Mouse (Mus musculus): Measurements from ENCODE around the gene Insm1.

The Insm1 gene

GRCm38 (mm10) chr2:146221076-146221928 lies at the start of gene Insm1:
Gene Insm1, plus strand, starts transcription at chr2:146221921.
- Histone ChIP-seq H3K4me3 (replicated peaks; ENCODE audit: low read length) (peak within 1 kb of the TSS; percentile 82), H3K9me3 (ENCODE audit: low read length) (no peaks in the 10 kb centered on the region), H3K27me3 (ENCODE audit: insufficient read depth, low read length) (peaks cover 86% of the 10 kb centered on the region), H3K36me3 (ENCODE audit: insufficient read depth, low read length) (no peaks in the 10 kb centered on the region), H3K4me1 (replicated peaks; ENCODE audit: low read depth, low read length) (peaks cover 56% of the 10 kb centered on the region)
- TF ChIP-seq CTCF (conservative IDR thresholded peaks at IDR 0.05; ENCODE audit: low read length) (no peak), POU5F1 (IDR thresholded peaks at IDR 0.05; ENCODE audit: borderline replicate concordance, low read length) (no peak), NANOG (IDR thresholded peaks at IDR 0.05; ENCODE audit: borderline replicate concordance, low read length) (no peak)

- no peak overlapping the region for H3K4me3 ChIP-seq (replicated peaks; ENCODE audit: low read length)
- TF ChIP-seq POU5F1 (IDR thresholded peaks at IDR 0.05; ENCODE audit: borderline replicate concordance, low read length): no peak
- no peak for TF ChIP-seq CTCF (conservative IDR thresholded peaks at IDR 0.05; ENCODE audit: low read length)
- no peak for TF ChIP-seq NANOG (IDR thresholded peaks at IDR 0.05; ENCODE audit: borderline replicate concordance, low read length)
- H3K4me1 ChIP-seq (replicated peaks; ENCODE audit: low read depth, low read length): peaks cover 18% of the 10 kb centered on the region
- H3K9me3 ChIP-seq (ENCODE audit: low read length): no peaks in the 10 kb centered on the region
- no peaks in the 10 kb centered on the region for H3K36me3 ChIP-seq (ENCODE audit: insufficient read depth, low read length)
- H3K27me3 ChIP-seq (ENCODE audit: insufficient read depth, low read length): no peaks in the 10 kb centered on the region
Observed at GRCm38 (mm10) chr2:146172106-146172505, 49.6 kb upstream of the Insm1 start.

GRCm38 (mm10) chr2:146174173-146174572 lies 47.5 kb upstream of the Insm1 start:
- Histone ChIP-seq H3K4me1 (replicated peaks; ENCODE audit: low read depth, low read length) (peaks cover 6% of the 10 kb centered on the region), H3K36me3 (ENCODE audit: insufficient read depth, low read length) (no peaks in the 10 kb centered on the region), H3K4me3 (replicated peaks; ENCODE audit: low read length) (no peak overlapping the region), H3K9me3 (ENCODE audit: low read length) (peaks cover 7% of the 10 kb centered on the region), H3K27me3 (ENCODE audit: insufficient read depth, low read length) (no peaks in the 10 kb centered on the region)
- TF ChIP-seq CTCF (conservative IDR thresholded peaks at IDR 0.05; ENCODE audit: low read length): no peak
- TF ChIP-seq POU5F1 (IDR thresholded peaks at IDR 0.05; ENCODE audit: borderline replicate concordance, low read length): no peak

GRCm38 (mm10) chr2:146178718-146179117 lies 43.0 kb upstream of the Insm1 start:
- Histone ChIP-seq H3K4me1 (replicated peaks; ENCODE audit: low read depth, low read length) (no peaks in the 10 kb centered on the region), H3K9me3 (ENCODE audit: low read length) (peaks cover 7% of the 10 kb centered on the region), H3K4me3 (replicated peaks; ENCODE audit: low read length) (no peak overlapping the region), H3K36me3 (ENCODE audit: insufficient read depth, low read length) (no peaks in the 10 kb centered on the region), H3K27me3 (ENCODE audit: insufficient read depth, low read length) (peaks cover 6% of the 10 kb centered on the region)
- TF ChIP-seq NANOG (IDR thresholded peaks at IDR 0.05; ENCODE audit: borderline replicate concordance, low read length) (no peak), CTCF (conservative IDR thresholded peaks at IDR 0.05; ENCODE audit: low read length) (peak; percentile 38)

- TF ChIP-seq POU5F1 (IDR thresholded peaks at IDR 0.05; ENCODE audit: borderline replicate concordance, low read length) (no peak), NANOG (IDR thresholded peaks at IDR 0.05; ENCODE audit: borderline replicate concordance, low read length) (no peak), CTCF (conservative IDR thresholded peaks at IDR 0.05; ENCODE audit: low read length) (no peak)
- peaks cover 14% of the 10 kb centered on the region for H3K27me3 ChIP-seq (ENCODE audit: insufficient read depth, low read length)
- no peak overlapping the region for H3K4me3 ChIP-seq (replicated peaks; ENCODE audit: low read length)
- peaks cover 1% of the 10 kb centered on the region; the same call in 1 of the 2 replicates for H3K9me3 ChIP-seq (ENCODE audit: low read length)
- no peaks in the 10 kb centered on the region for H3K4me1 ChIP-seq (replicated peaks; ENCODE audit: low read depth, low read length)
- H3K36me3 ChIP-seq (ENCODE audit: insufficient read depth, low read length): no peaks in the 10 kb centered on the region
Observed at GRCm38 (mm10) chr2:146183830-146184793, 37.6 kb upstream of the Insm1 start.

- Histone ChIP-seq H3K36me3 (ENCODE audit: insufficient read depth, low read length) (no peaks in the 10 kb centered on the region), H3K4me1 (replicated peaks; ENCODE audit: low read depth, low read length) (no peaks in the 10 kb centered on the region), H3K27me3 (ENCODE audit: insufficient read depth, low read length) (peaks cover 4% of the 10 kb centered on the region), H3K9me3 (ENCODE audit: low read length) (no peaks in the 10 kb centered on the region), H3K4me3 (replicated peaks; ENCODE audit: low read length) (no peak overlapping the region)
- no peak for TF ChIP-seq CTCF (conservative IDR thresholded peaks at IDR 0.05; ENCODE audit: low read length)
Observed at GRCm38 (mm10) chr2:146196126-146196525, 25.6 kb upstream of the Insm1 start.

GRCm38 (mm10) chr2:146197947-146198346 lies 23.8 kb upstream of the Insm1 start:
- H3K36me3 ChIP-seq (ENCODE audit: insufficient read depth, low read length): no peaks in the 10 kb centered on the region
- no peak overlapping the region for H3K4me3 ChIP-seq (replicated peaks; ENCODE audit: low read length)
- H3K27me3 ChIP-seq (ENCODE audit: insufficient read depth, low read length): no peaks in the 10 kb centered on the region
- H3K4me1 ChIP-seq (replicated peaks; ENCODE audit: low read depth, low read length): no peaks in the 10 kb centered on the region
- no peak for TF ChIP-seq NANOG (IDR thresholded peaks at IDR 0.05; ENCODE audit: borderline replicate concordance, low read length)
- no peak for TF ChIP-seq CTCF (conservative IDR thresholded peaks at IDR 0.05; ENCODE audit: low read length)
- TF ChIP-seq POU5F1 (IDR thresholded peaks at IDR 0.05; ENCODE audit: borderline replicate concordance, low read length): no peak
- H3K9me3 ChIP-seq (ENCODE audit: low read length): no peaks in the 10 kb centered on the region

- Histone ChIP-seq H3K4me3 (replicated peaks; ENCODE audit: low read length) (no peak overlapping the region), H3K4me1 (replicated peaks; ENCODE audit: low read depth, low read length) (peaks cover 5% of the 10 kb centered on the region), H3K9me3 (ENCODE audit: low read length) (no peaks in the 10 kb centered on the region), H3K27me3 (ENCODE audit: insufficient read depth, low read length) (peaks cover 16% of the 10 kb centered on the region), H3K36me3 (ENCODE audit: insufficient read depth, low read length) (no peaks in the 10 kb centered on the region)
- no peak for TF ChIP-seq POU5F1 (IDR thresholded peaks at IDR 0.05; ENCODE audit: borderline replicate concordance, low read length)
Observed at GRCm38 (mm10) chr2:146210968-146211367, 10.8 kb upstream of the Insm1 start.
